Mouse (Mus musculus): ENCODE data around the gene Gimap5. TPM values are rescaled to one million over a fixed set of nuclear protein-coding genes. Genes with fewer than 3 reads are reported as not detected.

The Gimap5 gene
- polyA plus RNA-seq, 1 experiment from 2014 or later: 29.6 TPM

DNA sequence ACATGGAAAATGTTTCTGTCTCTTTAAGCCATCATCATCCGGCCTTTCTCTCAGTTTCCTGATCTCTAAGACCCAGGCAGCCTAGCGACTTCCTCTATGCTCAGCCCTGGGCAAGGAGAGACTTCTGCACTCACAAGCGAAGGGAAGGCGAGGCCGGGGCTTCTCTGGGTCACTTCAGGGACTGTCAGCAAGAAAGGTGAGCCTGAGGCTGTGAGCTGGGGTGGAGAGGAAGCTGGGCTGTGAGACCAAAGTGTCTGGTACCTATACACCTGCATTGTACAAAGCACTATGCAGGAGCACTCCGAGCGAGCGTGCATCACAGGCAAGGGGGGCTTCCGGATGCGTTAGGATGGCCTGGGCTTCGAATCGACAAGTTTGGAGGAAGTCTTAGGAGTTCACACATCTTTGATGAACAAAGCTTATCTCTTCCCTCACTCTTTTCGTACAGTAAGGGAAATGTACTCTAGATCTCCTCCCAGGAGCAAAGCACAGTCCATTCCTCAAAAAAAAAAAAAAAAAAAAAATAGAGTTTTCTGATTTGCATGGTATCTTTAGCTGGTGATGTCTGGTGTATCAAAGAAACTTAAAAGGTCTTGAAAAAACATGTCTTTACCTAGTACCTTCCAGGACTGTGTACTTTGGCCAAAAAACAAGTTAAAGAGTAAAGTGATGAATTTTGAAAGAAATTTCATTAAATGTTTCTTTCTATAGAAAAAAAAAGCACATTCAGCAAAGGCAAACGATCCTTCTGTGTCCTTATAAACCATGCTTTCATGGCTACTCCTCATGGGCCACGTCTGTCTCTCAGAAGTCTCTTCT is 6.8 kb upstream of the Gimap5 start, which contains the start of gene Gimap1:
Gimap1 (plus strand) TSS at position 94 of the 819 bp plus-strand sequence.
- DNase-seq (ENCODE audit: low spot score): peak; percentile 80

DNA sequence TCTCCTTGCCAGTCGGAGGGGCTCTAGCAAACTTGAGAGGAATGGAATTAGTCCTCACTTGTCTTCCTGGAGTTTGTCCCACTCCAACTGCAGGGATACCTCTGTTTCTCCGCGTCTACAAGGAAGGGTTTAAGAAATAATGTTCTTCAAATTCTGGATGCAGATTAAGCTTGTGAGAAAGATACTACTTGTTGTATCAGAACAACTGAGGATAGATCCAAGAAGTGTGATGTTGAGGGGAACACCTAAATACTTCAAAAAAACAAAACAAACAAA is 6.3 kb upstream of the Gimap5 start:
- no peak for DNase-seq (ENCODE audit: low spot score)

GRCm38 (mm10) chr6:48740501-48741169 is 5.4 kb upstream of the Gimap5 start:
- peak; percentile 16 for DNase-seq (ENCODE audit: low spot score)

- peak; percentile 55 for DNase-seq (ENCODE audit: low spot score)
Observed at GRCm38 (mm10) chr6:48741273-48741672, 4.7 kb upstream of the Gimap5 start.

DNA sequence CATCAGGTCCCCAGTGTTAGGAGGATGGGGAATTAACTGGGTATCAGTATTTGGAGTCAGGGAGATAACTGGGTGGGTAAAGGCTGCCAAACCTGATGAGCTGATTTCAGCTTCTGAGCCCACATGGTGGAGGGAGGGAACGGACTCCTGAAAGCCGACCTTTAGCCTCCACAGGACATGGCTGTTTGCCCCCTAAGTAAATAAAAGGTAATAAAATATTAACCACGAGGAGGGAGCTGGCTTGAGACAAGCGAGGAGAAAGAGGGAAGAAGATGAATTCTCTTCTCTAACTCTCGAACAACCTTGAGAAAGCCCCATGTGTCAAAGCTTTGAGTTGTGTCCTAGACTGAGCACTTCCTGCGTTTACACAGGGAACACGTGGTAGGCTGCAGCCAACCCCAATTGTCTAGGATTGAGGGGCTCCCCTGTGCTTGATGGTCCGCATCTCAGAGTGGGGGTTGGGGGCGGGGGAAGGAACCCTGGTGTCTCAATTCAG is 4.2 kb upstream of the Gimap5 start:
- DNase-seq (ENCODE audit: low spot score): peak; percentile 47

DNA sequence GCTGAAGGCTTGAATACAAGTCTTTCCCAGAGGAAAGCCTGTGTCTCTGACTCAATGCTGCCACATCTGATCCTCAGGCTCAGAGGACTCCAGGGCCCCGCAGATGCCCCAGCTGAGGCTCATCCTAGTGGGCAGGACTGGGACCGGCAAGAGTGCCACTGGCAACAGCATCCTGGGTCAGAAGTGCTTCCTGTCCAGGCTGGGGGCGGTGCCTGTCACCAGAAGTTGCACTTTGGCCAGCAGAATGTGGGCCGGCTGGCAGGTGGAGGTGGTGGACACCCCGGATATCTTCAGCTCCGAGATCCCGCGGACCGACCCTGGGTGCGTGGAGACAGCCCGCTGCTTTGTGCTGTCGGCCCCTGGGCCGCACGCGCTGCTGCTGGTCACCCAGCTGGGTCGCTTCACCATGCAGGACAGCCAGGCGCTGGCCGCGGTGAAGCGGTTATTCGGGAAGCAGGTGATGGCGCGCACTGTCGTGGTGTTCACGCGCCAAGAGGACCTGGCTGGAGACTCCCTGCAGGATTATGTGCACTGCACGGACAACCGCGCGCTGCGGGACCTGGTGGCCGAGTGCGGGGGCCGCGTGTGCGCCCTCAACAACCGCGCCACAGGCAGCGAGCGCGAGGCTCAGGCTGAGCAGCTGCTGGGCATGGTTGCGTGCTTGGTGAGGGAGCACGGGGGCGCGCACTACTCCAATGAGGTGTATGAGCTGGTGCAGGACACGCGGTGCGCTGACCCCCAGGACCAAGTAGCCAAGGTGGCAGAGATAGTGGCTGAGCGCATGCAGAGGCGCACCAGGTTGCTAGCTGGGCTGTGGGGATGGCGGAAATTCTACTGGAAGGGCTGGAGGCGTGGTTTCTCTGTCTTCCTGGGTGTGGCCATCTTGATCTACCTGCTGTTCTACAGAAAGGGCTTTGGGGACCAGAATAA is 3.3 kb upstream of the Gimap5 start:
- no peak for DNase-seq (ENCODE audit: low spot score)

GRCm38 (mm10) chr6:48745490-48745889 is 507 bp upstream of the Gimap5 start:
- no peak for DNase-seq (ENCODE audit: low spot score)

- DNase-seq (ENCODE audit: low spot score): peak; percentile 24
Observed at GRCm38 (mm10) chr6:48747091-48747966, 1.3 kb downstream of the Gimap5 start.

DNA sequence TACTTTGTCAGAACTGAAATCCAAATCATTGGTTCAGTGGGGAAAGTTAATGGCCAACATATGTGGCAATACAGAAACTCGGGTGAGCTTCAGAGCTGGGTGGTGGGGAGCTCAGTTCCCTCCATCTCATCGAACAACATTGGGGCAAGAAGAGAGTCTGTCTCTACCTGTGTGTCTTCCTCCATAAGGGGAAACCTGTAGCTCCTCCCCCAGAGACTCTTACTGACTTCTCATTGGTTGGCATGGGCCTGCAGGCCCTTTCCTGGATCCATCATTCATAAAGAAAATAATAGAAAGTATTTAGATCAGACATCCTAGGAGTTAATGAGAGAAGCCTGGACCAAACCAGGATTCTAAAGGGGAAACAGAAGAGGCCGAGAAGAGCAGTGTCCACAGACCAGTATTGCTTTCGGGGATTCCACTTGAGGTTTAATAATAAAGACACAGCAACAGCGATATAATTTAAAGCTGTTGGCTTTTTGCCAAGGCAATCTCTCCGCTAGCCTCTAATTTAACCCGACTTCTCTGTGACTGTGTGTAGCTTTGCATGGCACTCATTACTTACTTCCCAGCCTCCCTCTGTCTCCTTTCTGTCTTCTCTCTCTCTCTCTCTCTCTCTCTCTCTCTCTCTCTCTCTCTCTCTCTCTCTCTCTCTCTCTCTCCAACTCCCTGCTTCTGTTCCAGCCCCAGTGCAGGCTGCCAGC is 17.7 kb downstream of the Gimap5 start:
- DNase-seq (ENCODE audit: low spot score): no peak

DNA sequence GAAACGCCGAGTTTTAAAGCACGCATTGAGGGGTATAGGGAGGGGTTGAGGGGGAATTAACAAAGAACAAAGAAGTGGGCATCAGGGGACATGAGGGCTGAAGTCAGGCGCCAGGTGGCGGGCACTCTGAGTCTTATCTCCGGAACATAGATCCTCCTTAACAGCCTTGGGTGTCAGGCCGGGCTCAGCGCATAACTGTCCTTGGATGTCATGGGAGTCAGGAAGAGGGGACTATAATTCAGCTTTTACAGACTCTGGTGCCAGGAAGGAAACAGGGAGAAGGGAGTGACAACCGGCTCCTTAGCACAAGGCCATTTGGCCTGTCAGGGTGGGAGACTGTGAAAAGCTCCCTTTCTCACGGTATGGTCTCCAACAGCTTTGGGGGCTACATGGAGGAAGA is 18.5 kb downstream of the Gimap5 start:
- DNase-seq (ENCODE audit: low spot score): no peak

DNA sequence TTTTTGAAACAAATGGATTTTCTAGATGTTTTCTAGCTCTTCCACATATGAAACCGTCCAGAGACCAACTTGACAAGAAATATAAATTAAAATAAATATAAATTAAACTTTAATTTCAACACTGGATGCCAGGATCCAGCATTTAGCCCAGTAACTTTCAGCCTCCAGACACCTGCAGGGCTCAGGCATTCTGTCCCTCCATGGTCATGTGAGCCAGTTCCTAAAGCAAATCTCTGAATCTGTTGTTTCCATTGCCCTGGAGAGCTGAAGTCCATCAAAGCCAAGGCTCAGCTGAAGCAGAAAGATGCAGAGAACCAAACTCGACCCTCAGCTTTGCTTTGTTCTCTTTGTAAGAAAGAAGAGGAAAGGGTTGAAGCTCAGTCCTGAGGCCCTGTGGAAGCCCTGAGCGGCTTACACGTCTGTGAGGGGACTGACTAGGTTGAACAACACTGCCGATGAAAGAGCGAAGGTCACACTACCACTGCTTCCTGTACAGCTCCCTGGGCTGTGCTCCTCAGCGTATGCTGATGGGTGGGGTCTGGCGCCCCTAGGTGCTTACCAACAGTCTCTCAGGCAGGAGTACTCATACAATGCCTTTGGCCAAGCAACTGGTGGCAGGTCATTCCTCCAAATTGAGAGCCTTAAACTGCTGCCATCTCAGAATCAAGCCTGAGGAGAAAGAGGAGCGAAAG is 22.3 kb downstream of the Gimap5 start:
- DNase-seq (ENCODE audit: low spot score): peak; percentile 79

GRCm38 (mm10) chr6:48768933-48769332 is 22.9 kb downstream of the Gimap5 start:
- DNase-seq (ENCODE audit: low spot score): no peak

GRCm38 (mm10) chr6:48770696-48771095 is 24.7 kb downstream of the Gimap5 start, which contains the start of gene Gimap3:
TSS of gene Gimap3 (minus strand) at chr6:48770851.
- DNase-seq (ENCODE audit: low spot score): no peak

DNA sequence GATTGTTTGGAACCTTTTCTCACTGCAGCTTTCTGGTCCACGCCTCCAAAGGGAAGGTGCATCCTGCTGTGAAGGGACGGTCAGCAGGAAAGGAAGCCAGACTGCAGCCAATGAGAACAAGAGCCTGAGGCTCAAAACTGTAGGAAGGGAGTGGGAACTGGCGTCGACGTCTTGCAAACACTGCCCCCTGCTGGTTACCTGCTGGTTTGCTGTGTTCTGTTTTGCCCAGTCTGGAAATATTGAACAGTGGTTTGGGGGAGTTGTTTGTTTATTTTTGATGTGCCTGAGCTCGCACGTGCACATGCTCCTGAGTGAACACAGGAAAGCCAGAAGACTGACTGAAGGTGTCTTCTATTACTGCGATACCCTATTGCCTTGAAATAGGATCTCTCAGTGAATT is 26.0 kb downstream of the Gimap5 start:
- DNase-seq (ENCODE audit: low spot score): peak; percentile 84

DNA sequence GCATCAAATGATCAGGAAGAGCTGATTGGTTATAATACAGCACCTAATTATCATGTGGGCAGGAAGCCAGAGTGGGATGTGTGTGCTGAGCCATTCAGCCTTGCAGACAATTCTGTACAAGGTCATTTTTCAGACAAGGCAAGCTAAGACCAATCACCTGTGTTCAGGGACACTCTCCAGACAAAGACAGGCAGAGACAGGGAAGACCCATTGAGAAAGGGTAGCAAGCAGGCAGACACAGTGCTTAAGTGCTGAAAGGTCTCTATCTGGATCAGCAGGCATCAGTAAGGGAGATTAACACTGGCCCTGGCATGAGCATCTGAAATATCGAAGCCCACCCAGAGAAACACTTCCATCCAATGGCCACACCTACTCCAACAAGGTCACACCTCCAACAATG is 38.4 kb downstream of the Gimap5 start:
- no peak for DNase-seq (ENCODE audit: low spot score)

- DNase-seq (ENCODE audit: low spot score): no peak
Observed at GRCm38 (mm10) chr6:48785189-48785588, 39.2 kb downstream of the Gimap5 start.

GRCm38 (mm10) chr6:48785601-48786000 is 39.6 kb downstream of the Gimap5 start:
- DNase-seq (ENCODE audit: low spot score): no peak

DNA sequence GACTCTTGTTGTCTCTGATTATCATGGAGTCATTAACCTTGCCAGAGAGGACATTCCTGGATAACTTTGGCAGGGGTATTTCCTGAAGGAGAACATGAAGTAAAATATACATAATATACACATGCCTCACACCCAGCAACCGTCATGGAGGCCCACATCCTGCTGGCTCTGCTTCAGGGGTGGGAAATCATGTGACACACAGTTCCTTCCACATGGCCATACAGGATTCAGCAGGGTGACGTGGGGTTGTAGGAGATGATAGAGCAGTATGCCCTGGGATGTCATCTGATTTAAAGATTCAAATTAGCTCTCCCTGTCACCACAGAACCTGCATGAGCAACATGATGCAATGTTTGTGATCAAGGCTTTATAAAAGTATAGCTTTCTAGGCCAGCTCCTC is 41.9 kb downstream of the Gimap5 start:
- DNase-seq (ENCODE audit: low spot score): no peak

- peak; percentile 47 for DNase-seq (ENCODE audit: low spot score)
Observed at GRCm38 (mm10) chr6:48801897-48802296, 55.9 kb downstream of the Gimap5 start.
